Mouse (Mus musculus): ENCODE measurements around the gene Drc1. TPM values are rescaled to one million over a fixed set of nuclear protein-coding genes. Genes with fewer than 3 reads are reported as not detected.

Gene Drc1
- total and polyA plus RNA-seq, 2 experiments from 2014 or later: 5.9 to 11.2 TPM

DNA sequence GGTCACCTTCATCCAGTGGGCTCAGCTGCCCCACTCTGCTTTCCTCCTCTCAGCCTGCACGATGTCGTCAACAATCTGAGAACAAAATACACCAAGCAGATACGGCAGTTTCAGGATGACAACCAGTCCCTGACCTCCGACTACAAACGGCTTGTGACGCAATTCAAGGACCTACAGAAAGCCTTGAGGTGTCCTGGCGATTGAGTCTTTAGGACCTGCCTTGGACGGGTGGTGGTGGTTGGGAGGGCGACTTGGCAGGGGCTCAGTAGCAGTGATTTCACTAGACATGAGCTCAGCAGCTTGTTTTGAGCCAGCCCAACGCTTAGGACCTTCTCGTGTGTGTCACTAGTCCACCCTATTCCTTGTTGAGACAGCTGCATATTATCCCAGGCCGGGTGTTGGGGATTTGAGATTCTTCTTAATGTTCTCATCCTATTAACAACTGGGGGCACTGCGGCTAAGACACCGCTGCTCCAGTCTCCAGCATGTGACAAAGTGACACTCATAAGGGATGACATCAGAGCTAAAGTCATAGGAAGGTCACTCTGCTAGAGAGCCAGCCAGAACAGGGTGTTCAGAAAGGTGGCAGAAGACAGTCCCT is 74.5 kb downstream of the Drc1 start:
- no peaks in the 10 kb centered on the region for H3K9me3 ChIP-seq (ENCODE audit: low read length)
- H3K4me1 ChIP-seq (ENCODE audit: insufficient read depth, low read length): no peaks in the 10 kb centered on the region
- no peak overlapping the region for H3K27ac ChIP-seq (ENCODE audit: low read depth, low read length)
- ATAC-seq (ENCODE audit: low FRiP score) (no peak), DNase-seq (ENCODE audit: low spot score) (no peak)
- no peak overlapping the region for H3K9ac ChIP-seq (replicated peaks; ENCODE audit: low read length, poor library complexity, severe bottlenecking)
- H3K4me2 ChIP-seq (ENCODE audit: low read depth, low read length, poor library complexity, severe bottlenecking): no peak overlapping the region
- H3K27me3 ChIP-seq (ENCODE audit: insufficient read depth, low read length): no peaks in the 10 kb centered on the region
- no peak overlapping the region for H3K4me3 ChIP-seq (ENCODE audit: low read depth, low read length)
- TF ChIP-seq CTCF (IDR thresholded peaks at IDR 0.05): no peak
- peaks cover 6% of the 10 kb centered on the region; the same call in 1 of the 2 replicates for H3K36me3 ChIP-seq (ENCODE audit: insufficient read depth, low read length)
- WGBS: 87% methylated on average over 14 of the region's 14 CpGs

DNA sequence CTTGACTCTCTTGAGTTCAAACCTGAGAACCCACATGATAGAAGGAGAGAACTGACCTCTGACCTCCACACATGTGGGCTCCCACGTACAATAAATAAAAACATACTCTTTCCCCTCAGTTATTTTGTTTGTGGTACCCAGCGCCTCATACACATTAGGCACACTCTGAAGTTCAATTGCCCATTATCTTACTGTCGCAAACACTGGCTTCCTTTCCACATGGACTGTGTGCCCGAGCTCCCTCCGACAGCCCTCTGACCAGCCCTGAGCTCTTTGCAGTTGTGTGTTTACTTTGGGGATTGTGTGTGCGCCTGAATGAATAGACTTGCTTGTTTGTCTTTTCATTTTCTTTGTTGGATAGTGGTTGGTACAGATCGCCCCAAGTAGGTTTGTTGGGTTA is 75.5 kb downstream of the Drc1 start:
- Histone ChIP-seq H3K9me3 (ENCODE audit: low read length) (no peaks in the 10 kb centered on the region), H3K4me1 (ENCODE audit: insufficient read depth, low read length) (no peaks in the 10 kb centered on the region), H3K27me3 (ENCODE audit: insufficient read depth, low read length) (no peaks in the 10 kb centered on the region), H3K4me2 (ENCODE audit: low read depth, low read length, poor library complexity, severe bottlenecking) (no peak overlapping the region), H3K9ac (replicated peaks; ENCODE audit: low read length, poor library complexity, severe bottlenecking) (no peak overlapping the region), H3K27ac (ENCODE audit: low read depth, low read length) (no peak overlapping the region), H3K36me3 (ENCODE audit: insufficient read depth, low read length) (peaks cover 5% of the 10 kb centered on the region; the same call in 1 of the 2 replicates), H3K4me3 (ENCODE audit: low read depth, low read length) (no peak overlapping the region)
- 87% methylated on average over 7 of the region's 7 CpGs for WGBS
- no peak for TF ChIP-seq CTCF (IDR thresholded peaks at IDR 0.05)
- ATAC-seq (ENCODE audit: low FRiP score): no peak
- DNase-seq (ENCODE audit: low spot score): no peak

DNA sequence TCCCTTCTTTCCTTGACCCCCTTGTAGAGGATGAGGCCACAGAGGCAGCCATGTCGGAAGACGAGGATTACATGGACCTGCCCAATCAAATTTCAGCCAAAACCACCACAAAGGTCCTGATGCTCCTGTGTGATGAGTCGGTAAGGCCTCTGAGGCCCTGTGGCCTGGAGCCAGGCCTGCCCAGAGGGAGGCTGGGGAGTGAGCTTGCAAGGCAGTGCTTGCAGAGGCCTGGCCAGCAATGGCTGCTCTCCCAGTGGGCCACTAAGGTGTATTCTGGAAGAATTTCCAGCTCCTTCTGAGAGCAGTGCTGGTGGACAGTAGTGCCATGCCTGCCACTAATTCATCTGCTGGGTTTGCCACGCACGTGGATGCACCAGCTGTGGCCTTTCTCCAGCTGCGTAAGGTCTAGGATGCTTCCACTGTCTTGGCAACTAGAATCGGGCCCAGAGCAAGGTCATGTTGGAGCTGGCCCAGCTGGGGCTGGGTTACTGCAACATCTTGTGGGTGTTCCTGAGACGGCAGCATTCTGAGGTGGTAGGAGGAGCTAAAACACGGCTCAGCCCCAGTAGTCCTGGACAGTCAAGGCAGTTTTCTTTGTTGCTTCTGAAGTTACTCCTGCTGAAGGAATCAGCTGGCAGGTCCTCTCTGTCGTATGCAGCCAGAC is 77.4 kb downstream of the Drc1 start:
- no peak for DNase-seq (ENCODE audit: low spot score)
- no peak overlapping the region for H3K27ac ChIP-seq (ENCODE audit: low read depth, low read length)
- no peaks in the 10 kb centered on the region for H3K9me3 ChIP-seq (ENCODE audit: low read length)
- H3K4me2 ChIP-seq (ENCODE audit: low read depth, low read length, poor library complexity, severe bottlenecking): no peak overlapping the region
- no peak for ATAC-seq (ENCODE audit: low FRiP score)
- H3K4me3 ChIP-seq (ENCODE audit: low read depth, low read length): no peak overlapping the region
- no peaks in the 10 kb centered on the region for H3K4me1 ChIP-seq (ENCODE audit: insufficient read depth, low read length)
- H3K27me3 ChIP-seq (ENCODE audit: insufficient read depth, low read length): no peaks in the 10 kb centered on the region
- no peak for TF ChIP-seq CTCF (IDR thresholded peaks at IDR 0.05)
- 0 out of 2 replicates have a peak, but pooled peaks cover 3% of the 10 kb centered on the region for H3K36me3 ChIP-seq (ENCODE audit: insufficient read depth, low read length)
- whole genome bisulfite sequencing: 86% methylated on average over 10 of the region's 10 CpGs
- H3K9ac ChIP-seq (replicated peaks; ENCODE audit: low read length, poor library complexity, severe bottlenecking): no peak overlapping the region

DNA sequence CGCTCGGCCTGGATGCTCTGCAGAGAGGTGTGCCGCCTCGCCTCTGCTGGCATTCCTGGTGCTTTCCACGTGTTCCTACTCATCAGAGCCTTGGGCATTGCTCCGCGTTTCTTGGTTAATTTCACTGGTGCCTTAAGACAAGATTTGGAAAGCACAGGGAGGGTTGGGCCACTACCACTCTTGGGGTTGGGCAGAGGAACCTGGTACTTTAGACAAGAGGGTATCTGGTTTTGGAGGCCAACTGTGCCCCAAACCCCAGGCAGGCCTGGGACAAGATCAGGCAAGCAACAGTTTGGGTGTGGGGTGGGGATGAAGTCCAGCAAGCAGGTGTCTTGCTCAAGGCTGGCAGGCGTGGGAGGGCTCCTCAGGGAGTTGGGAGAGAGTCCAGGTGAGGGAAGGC is 86.2 kb downstream of the Drc1 start:
- Histone ChIP-seq H3K27me3 (ENCODE audit: insufficient read depth, low read length) (no peaks in the 10 kb centered on the region), H3K9ac (replicated peaks; ENCODE audit: low read length, poor library complexity, severe bottlenecking) (no peak overlapping the region), H3K4me3 (ENCODE audit: low read depth, low read length) (no peak overlapping the region), H3K4me1 (ENCODE audit: insufficient read depth, low read length) (no peaks in the 10 kb centered on the region), H3K9me3 (ENCODE audit: low read length) (no peaks in the 10 kb centered on the region), H3K36me3 (ENCODE audit: insufficient read depth, low read length) (0 out of 2 replicates have a peak, but pooled peaks cover 3% of the 10 kb centered on the region), H3K4me2 (ENCODE audit: low read depth, low read length, poor library complexity, severe bottlenecking) (no peak overlapping the region), H3K27ac (ENCODE audit: low read depth, low read length) (no peak overlapping the region)
- ATAC-seq (ENCODE audit: low FRiP score): no peak
- no peak for DNase-seq (ENCODE audit: low spot score)
- WGBS: 81% methylated on average over 8 of the region's 8 CpGs
- no peak for TF ChIP-seq CTCF (IDR thresholded peaks at IDR 0.05)

DNA sequence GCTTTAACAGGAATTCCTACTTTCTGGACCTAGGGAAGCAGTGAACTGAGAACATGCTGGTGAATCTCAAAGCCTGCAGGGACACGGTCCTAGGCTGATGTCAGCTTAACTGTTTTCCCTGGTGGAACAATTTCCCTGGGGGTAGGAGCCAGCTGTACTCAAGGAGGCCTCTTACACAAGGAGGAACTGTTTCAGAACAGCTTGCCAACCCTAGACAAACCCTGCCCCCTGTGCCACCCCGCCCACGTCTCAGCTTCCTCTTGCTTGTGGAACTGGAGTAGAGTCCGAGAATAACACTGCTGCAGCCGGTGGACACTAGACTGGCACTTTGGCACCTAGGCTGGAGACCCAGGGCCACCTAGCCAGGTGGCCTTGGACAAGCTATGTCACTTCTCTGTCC is 88.2 kb downstream of the Drc1 start:
- Histone ChIP-seq H3K9ac (replicated peaks; ENCODE audit: low read length, poor library complexity, severe bottlenecking) (no peak overlapping the region), H3K27ac (ENCODE audit: low read depth, low read length) (no peak overlapping the region), H3K9me3 (ENCODE audit: low read length) (no peaks in the 10 kb centered on the region), H3K4me2 (ENCODE audit: low read depth, low read length, poor library complexity, severe bottlenecking) (no peak overlapping the region), H3K4me1 (ENCODE audit: insufficient read depth, low read length) (no peaks in the 10 kb centered on the region), H3K27me3 (ENCODE audit: insufficient read depth, low read length) (no peaks in the 10 kb centered on the region), H3K36me3 (ENCODE audit: insufficient read depth, low read length) (no peaks in the 10 kb centered on the region), H3K4me3 (ENCODE audit: low read depth, low read length) (no peak overlapping the region)
- no peak for TF ChIP-seq CTCF (IDR thresholded peaks at IDR 0.05)
- DNase-seq (ENCODE audit: low spot score) (no peak), ATAC-seq (ENCODE audit: low FRiP score) (no peak)
- 89% methylated on average over 5 of the region's 5 CpGs for WGBS

GRCm38 (mm10) chr5:30382876-30383275 is 101.7 kb downstream of the Drc1 start:
- no peak for DNase-seq (ENCODE audit: low spot score)
- H3K27me3 ChIP-seq (ENCODE audit: insufficient read depth, low read length): no peaks in the 10 kb centered on the region
- no peaks in the 10 kb centered on the region for H3K9me3 ChIP-seq (ENCODE audit: low read length)
- no peak overlapping the region for H3K4me2 ChIP-seq (ENCODE audit: low read depth, low read length, poor library complexity, severe bottlenecking)
- no peak for TF ChIP-seq CTCF (IDR thresholded peaks at IDR 0.05)
- WGBS: 55% methylated on average over 7 of the region's 7 CpGs
- no peaks in the 10 kb centered on the region for H3K36me3 ChIP-seq (ENCODE audit: insufficient read depth, low read length)
- ATAC-seq (ENCODE audit: low FRiP score): no peak
- no peak overlapping the region for H3K4me3 ChIP-seq (ENCODE audit: low read depth, low read length)
- H3K27ac ChIP-seq (ENCODE audit: low read depth, low read length): no peak overlapping the region
- no peaks in the 10 kb centered on the region for H3K4me1 ChIP-seq (ENCODE audit: insufficient read depth, low read length)
- H3K9ac ChIP-seq (replicated peaks; ENCODE audit: low read length, poor library complexity, severe bottlenecking): no peak overlapping the region

All from midbrain, postnatal 0 days (tissue).